Mouse (Mus musculus) CH12.LX (cell line): ENCODE results near the gene Il11ra1. TPM values are rescaled to one million over a fixed set of nuclear protein-coding genes. Genes with fewer than 3 reads are reported as not detected.

Experiments used
- DNase-seq: peaks from one replicate; pipeline ENCODE4 v3.0.0-alpha.2; 2013; ENCODE audit errors: extremely low read depth
- H3K27ac ChIP-seq: 2 replicates; pipeline ENCODE4 v1.5.1; 2012; ENCODE audit warnings: low read depth, mild to moderate bottlenecking, control low read depth, moderate library complexity; ENCODE audit not compliant: insufficient read depth
- H3K27me3 ChIP-seq: replicated peaks from 2 replicates; pipeline ENCODE3; 2012; ENCODE audit warnings: inconsistent platforms
- H3K36me3 ChIP-seq, 2 experiments: replicated peaks in 1 of 2; 2 replicates each; pipeline versions ENCODE3 to v1.6.1; 2012; ENCODE audit warnings: inconsistent platforms in 1 of 2, low read length in 1 of 2, mild to moderate bottlenecking in 1 of 2, mixed read lengths in 1 of 2, moderate library complexity in 1 of 2; ENCODE audit not compliant: control insufficient read depth in 1 of 2, insufficient read depth in 1 of 2
- H3K4me1 ChIP-seq, 2 experiments: 2 replicates each; pipeline ENCODE4 v1.6.1; 2012; ENCODE audit warnings: inconsistent platforms in 1 of 2, moderate library complexity in 1 of 2; ENCODE audit not compliant: insufficient read depth in 2 of 2, control insufficient read depth in 1 of 2
- H3K4me2 ChIP-seq: 2 replicates; pipeline ENCODE4 v1.6.1; 2012; ENCODE audit warnings: low read depth, mild to moderate bottlenecking, control low read depth; ENCODE audit not compliant: poor library complexity, insufficient read depth, severe bottlenecking
- H3K4me3 ChIP-seq, 3 experiments: fragments of 150-350 bp in 1 of 3; sonication (generic) in 1 of 3; replicated peaks in 1 of 3; 2 replicates each; pipeline versions ENCODE3 to v1.5.1; 2011 to 2012; ENCODE audit warnings: low read depth in 2 of 3, low read length in 2 of 3, mild to moderate bottlenecking in 2 of 3, moderate library complexity in 2 of 3, control low read depth in 1 of 3, improper control_type of control experiment in 1 of 3, inconsistent platforms in 1 of 3, mixed read lengths in 1 of 3; ENCODE audit not compliant: poor library complexity in 1 of 3
- H3K79me2 ChIP-seq: replicated peaks from 2 replicates; pipeline ENCODE4 v1.6.1; 2012; ENCODE audit warnings: mild to moderate bottlenecking, moderate library complexity; ENCODE audit not compliant: control insufficient read depth, poor library complexity, insufficient read depth, severe bottlenecking; ENCODE audit errors: extremely low read depth
- H3K9ac ChIP-seq: 2 replicates; pipeline ENCODE4 v1.6.1; 2012; ENCODE audit warnings: low read depth, mild to moderate bottlenecking, control low read depth, moderate library complexity; ENCODE audit not compliant: insufficient read depth
- H3K9me3 ChIP-seq: replicated peaks from 2 replicates; pipeline ENCODE3; 2012; ENCODE audit warnings: low read length, inconsistent platforms, mixed read lengths
- EP300 ChIP-seq: IDR thresholded peaks from 2 replicates; pipeline ENCODE4 v1.6.1; 2011; ENCODE audit warnings: low read length, improper control_type of control experiment
- ETS1 ChIP-seq: conservative IDR thresholded peaks from 2 replicates; pipeline ENCODE4 v1.6.1; 2012; ENCODE audit warnings: low read depth, mild to moderate bottlenecking, inconsistent platforms, low read length, improper control_type of control experiment, moderate library complexity
- IRF4 ChIP-seq: IDR thresholded peaks from 2 replicates; pipeline ENCODE4 v1.6.1; 2014; ENCODE audit warnings: low read depth, mild to moderate bottlenecking, inconsistent platforms, low read length, improper control_type of control experiment
- JUN ChIP-seq: IDR thresholded peaks from 2 replicates; pipeline ENCODE4 v1.6.1; 2011; ENCODE audit warnings: low read depth, mild to moderate bottlenecking, low read length, improper control_type of control experiment, moderate library complexity; ENCODE audit not compliant: insufficient read depth
- MAX ChIP-seq: IDR thresholded peaks from 2 replicates; pipeline ENCODE4 v1.6.1; 2011; ENCODE audit warnings: low read length, improper control_type of control experiment
- MAZ ChIP-seq: IDR thresholded peaks from 2 replicates; pipeline ENCODE4 v1.6.1; 2012; ENCODE audit warnings: low read depth, mild to moderate bottlenecking, inconsistent platforms, low read length, improper control_type of control experiment, moderate library complexity
- MEF2A ChIP-seq: IDR thresholded peaks from 2 replicates; pipeline ENCODE4 v1.6.1; 2014; ENCODE audit warnings: low read depth, mild to moderate bottlenecking, inconsistent platforms, low read length, improper control_type of control experiment, borderline replicate concordance
- PAX5 ChIP-seq: IDR thresholded peaks from 2 replicates; pipeline ENCODE4 v1.6.1; 2012; ENCODE audit warnings: low read length, inconsistent platforms, mixed read lengths
- POLR2A ChIP-seq: IDR thresholded peaks from 2 replicates; pipeline ENCODE4 v1.6.1; 2011; ENCODE audit warnings: low read depth, mild to moderate bottlenecking, improper control_type of control experiment, low read length
- RCOR1 ChIP-seq: conservative IDR thresholded peaks from 2 replicates; pipeline ENCODE4 v1.6.1; 2012; ENCODE audit warnings: low read depth, mild to moderate bottlenecking, inconsistent platforms, low read length, improper control_type of control experiment
- UBTF ChIP-seq: IDR thresholded peaks from 2 replicates; pipeline ENCODE4 v1.6.1; 2012; ENCODE audit warnings: low read depth, mild to moderate bottlenecking, inconsistent platforms, low read length, improper control_type of control experiment, moderate library complexity
- dilution Hi-C: fragments of 300-500 bp; cut with MboI; formaldehyde crosslinking; loops from 2 replicates; pipeline ENCODE4 v1.14.3; 2020; ENCODE audit warnings: low sequenced_read_pairs; ENCODE audit not compliant: extremely low pct_unique_long_range_greater_than_20kb, extremely low pct_ligation_motif_present
- in situ Hi-C: fragments of 300-500 bp; cut with MboI; formaldehyde crosslinking; loops from 3 replicates; pipeline ENCODE4 v1.14.3; 2019; ENCODE audit warnings: low sequenced_read_pairs, low pct_ligation_motif_present, low pct_unique_long_range_greater_than_20kb, mixed read lengths
- polyA plus RNA-seq: library from polyadenylated mRNA; unstranded; fragments of >175 nt; gene quantifications from 2 replicates; pipeline ENCODE4 v1.2.1, GENCODE M21; 2012; ENCODE audit warnings: low read depth; ENCODE audit not compliant: insufficient read length
- total RNA-seq, 2 experiments: library from RNA; depleted of rRNA; stranded (reverse); fragments of 300-350 nt in 1 of 2; fragments of >200 nt in 1 of 2; gene quantifications; 2 replicates each; pipeline ENCODE4 v1.2.3; 2012 to 2014

The Il11ra1 gene
- total and polyA plus RNA-seq, 3 experiments, result 1.3 to 4.8 (median 4.2) TPM

DNA sequence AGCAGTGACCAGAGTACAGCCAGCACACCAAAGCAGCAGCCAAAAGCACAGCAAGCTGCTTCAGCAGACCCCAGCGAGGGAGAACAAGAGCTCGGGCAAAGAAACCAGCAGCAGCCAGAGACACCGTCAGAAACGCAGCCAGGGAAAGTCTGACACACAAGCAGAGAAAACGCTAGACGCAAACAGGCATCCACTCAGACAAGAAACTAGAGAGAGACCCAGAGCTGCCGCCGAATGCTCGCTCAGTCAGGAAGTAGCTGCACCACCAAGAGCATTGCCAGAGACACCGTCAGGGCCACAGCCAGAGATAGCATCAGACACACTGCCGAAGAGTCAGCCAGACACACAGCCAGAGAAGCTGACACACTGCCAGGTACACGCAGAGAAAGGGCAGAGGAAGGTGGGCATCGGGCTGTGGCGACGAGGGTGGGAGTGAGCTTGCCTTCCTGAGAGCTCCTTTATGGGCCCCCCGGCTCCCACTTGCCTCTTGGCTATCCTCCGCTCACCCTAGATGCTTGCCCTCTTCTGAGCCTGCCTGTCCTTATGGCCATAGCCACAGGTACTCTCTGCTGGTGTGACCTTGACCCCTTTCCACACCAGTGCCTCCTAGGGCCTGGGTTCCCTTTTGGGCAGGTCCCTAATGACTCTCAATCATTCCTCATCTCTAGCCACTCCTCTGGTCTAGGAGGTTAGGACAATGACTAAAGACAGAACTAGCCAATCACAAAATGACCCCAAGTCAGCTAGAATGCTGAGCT, 23.4 kb upstream of the Il11ra1 start:
- Histone ChIP-seq H3K9me3 (no peaks in the 10 kb centered on the region), H3K27me3 (peaks cover 97% of the 10 kb centered on the region), H3K79me2 (no peaks in the 10 kb centered on the region), H3K4me2 (no peak overlapping the region), H3K4me3 (no peak overlapping the region), H3K9ac (no peak overlapping the region), H3K36me3 (no peaks in the 10 kb centered on the region), H3K27ac (no peak overlapping the region), H3K4me1 (peaks cover 0 to 5% of the 10 kb centered on the region in 2 experiments; a peak in 1 of 4 replicates)
- in situ Hi-C loops, result no loop called here
- no peak for DNase-seq
- dilution Hi-C loops, result no loop called here
- TF ChIP-seq MEF2A, result no peak
- TF ChIP-seq MAX, result no peak
- TF ChIP-seq JUN, result no peak
- TF ChIP-seq MAZ, result no peak
- TF ChIP-seq EP300, result no peak
- no peak for TF ChIP-seq PAX5
- no peak for TF ChIP-seq IRF4
- no peak for TF ChIP-seq POLR2A
- TF ChIP-seq ETS1, result no peak

DNA sequence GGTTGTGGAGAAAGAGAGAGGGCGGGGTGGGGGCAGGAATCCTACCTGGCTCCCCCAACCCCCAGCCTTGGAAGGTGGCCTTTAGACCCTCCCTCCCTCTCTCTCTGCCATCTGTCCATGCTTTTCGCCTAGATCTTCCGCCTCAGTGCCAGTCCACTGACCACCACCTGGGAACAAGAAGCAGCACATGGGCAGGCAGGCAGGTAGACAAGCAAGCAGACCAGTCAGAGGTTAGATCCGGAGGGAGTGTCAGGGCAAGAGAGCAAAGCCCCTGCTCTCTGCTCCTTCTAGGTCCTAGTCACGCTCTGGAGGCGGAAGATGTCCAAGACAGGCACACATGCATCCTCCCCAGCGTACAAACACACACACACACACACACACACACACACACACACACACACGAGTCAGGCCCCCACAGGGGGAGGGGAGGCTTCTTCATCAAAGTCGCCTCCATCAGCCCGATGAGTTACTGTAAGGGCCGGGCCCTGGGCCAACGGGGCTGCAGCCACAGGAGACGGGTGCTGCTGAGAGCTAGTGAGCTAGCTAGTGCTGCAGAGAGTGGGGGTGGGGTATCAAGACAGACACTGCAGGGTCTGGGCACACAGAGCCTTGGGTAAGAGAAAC, 22.7 kb upstream of the Il11ra1 start:
- dilution Hi-C loops (no loop called here), in situ Hi-C loops (no loop called here)
- Histone ChIP-seq H3K9me3 (no peaks in the 10 kb centered on the region), H3K36me3 (no peaks in the 10 kb centered on the region), H3K4me2 (no peak overlapping the region), H3K27ac (no peak overlapping the region), H3K9ac (no peak overlapping the region), H3K4me1 (peaks cover 0 to 5% of the 10 kb centered on the region in 2 experiments; a peak in 1 of 4 replicates), H3K79me2 (no peaks in the 10 kb centered on the region), H3K27me3 (peaks cover 96% of the 10 kb centered on the region), H3K4me3 (no peak overlapping the region)
- DNase-seq, result no peak
- no peak for TF ChIP-seq RCOR1

DNA sequence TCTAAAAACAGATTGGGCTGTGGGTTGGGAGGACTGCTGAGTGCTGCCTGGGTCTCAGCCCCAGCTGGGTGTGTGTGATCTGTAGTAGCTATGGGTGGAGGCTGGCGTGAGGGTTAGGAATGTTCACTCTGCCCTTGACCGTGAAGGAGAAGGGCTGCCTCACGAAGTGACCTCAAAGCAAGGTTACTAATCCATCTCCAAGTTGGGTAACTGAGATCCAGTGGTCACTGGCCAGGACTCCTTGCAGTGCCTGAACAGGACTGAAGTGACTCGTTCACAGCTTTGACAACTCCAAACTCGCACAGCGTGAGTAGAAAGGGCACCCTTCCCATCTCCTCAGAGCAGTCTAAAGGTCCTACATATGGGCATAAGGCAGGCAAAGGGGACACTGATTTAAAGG, 20.9 kb upstream of the Il11ra1 start:
- dilution Hi-C loops (no loop called here), in situ Hi-C loops (no loop called here)
- no peaks in the 10 kb centered on the region for H3K4me1 ChIP-seq

More for the DNA sequence above, 20.9 kb upstream of the Il11ra1 start:
- TF ChIP-seq UBTF, result no peak
- TF ChIP-seq IRF4, result no peak
- TF ChIP-seq, all 38 proteins: peak for 0
- Histone ChIP-seq H3K36me3 (no peaks in the 10 kb centered on the region), H3K4me3 (no peak overlapping the region), H3K79me2 (no peaks in the 10 kb centered on the region), H3K9me3 (no peaks in the 10 kb centered on the region), H3K4me2 (no peak overlapping the region), H3K27me3 (peaks cover 87% of the 10 kb centered on the region), H3K27ac (no peak overlapping the region), H3K9ac (no peak overlapping the region)
- DNase-seq, result no peak
